Mouse (Mus musculus) left cerebral cortex, postnatal 10 days (tissue): Measurements from ENCODE around the gene Cabp5. TPM values are rescaled to one million over a fixed set of nuclear protein-coding genes. Genes with fewer than 3 reads are reported as not detected.
"Not testable (repeated sequence)": the region's sequence is repeated elsewhere in the genome, so short reads cannot be mapped to it uniquely, and the experiment has no call there.

ENCODE experiments used
- DNase-seq, 2 experiments: peaks; one replicate each; pipeline ENCODE4 v3.0.0; 2021 to 2022; ENCODE audit warnings: low spot score in 2 of 2, mixed read lengths in 1 of 2; ENCODE audit errors: extremely low spot score in 1 of 2
- intact Hi-C: fragments of 180-260 bp; cut with DNase I; formaldehyde crosslinking; loops from one replicate; pipeline ENCODE4 v1.15.1; 2025
- total RNA-seq, 2 experiments: library from RNA; stranded (reverse); gene quantifications; 2 replicates each; pipeline ENCODE4 v1.2.3; 2021

Gene Cabp5
- total RNA-seq: under 1 TPM; 0.56 to 0.59 TPM

GRCm38 (mm10) chr7:13397832-13398231 lies at the start of gene Cabp5:
TSS of gene Cabp5 (plus strand) at chr7:13398132.
- intact Hi-C loops: no loop called here

GRCm38 (mm10) chr7:13355943-13356342 lies 42.0 kb upstream of the Cabp5 start:
- DNase-seq: peak in 1 of 2 experiments; percentile 50
- intact Hi-C loops: no loop called here

More at GRCm38 (mm10) chr7:13397832-13398231, at the start of gene Cabp5:
- DNase-seq: no peak

DNA sequence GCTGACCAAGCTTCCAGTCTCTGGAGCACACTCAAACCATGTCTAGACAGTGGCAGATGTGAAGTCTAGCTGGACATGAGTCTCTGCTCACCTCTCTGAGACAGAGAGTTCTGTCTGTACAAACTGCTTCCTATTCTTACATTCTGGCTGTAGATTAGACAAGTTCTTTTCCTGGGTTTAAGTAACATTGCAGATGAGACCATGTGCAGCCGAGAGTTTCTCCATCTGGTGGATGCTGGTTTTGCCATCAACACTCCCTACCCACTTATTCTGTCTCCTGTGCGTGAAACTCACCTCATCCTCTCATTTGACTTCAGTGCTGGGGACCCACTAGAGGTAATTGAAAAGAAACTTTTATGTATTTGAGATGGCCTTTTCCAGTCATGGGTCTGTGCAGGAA lies 17.3 kb upstream of the Cabp5 start:
- intact Hi-C loops: no loop called here

GRCm38 (mm10) chr7:13450541-13450940 lies 52.6 kb downstream of the Cabp5 start, which contains the start of gene Bsph1:
TSS of gene Bsph1 (plus strand) at chr7:13450841.
- intact Hi-C loops, DNase-seq: not testable (repeated sequence)

More for the DNA sequence above, 17.3 kb upstream of the Cabp5 start:
- no peak for DNase-seq

Other genes with a start within 250 kb of the Cabp5 start
- gene Vmn1r88, start 238.6 kb upstream of the Cabp5 start, total RNA-seq: under 1 TPM; 0.17 to 0.20 TPM
- not detected for gene Vmn1r89, start 185.1 kb upstream of the Cabp5 start, total RNA-seq
- gene Lig1, start 120.8 kb upstream of the Cabp5 start, total RNA-seq: 10 to 100 TPM; 12.9 to 15.4 TPM
- 10 to 100 TPM; 12.4 to 13.0 TPM for gene Zswim9, start 119.4 kb upstream of the Cabp5 start, total RNA-seq
- gene Pla2g4c, start 73.5 kb upstream of the Cabp5 start, total RNA-seq: under 1 TPM; 0.26 to 0.34 TPM
- gene Bsph1, start 52.7 kb downstream of the Cabp5 start, total RNA-seq: not detected
- gene Bsph2, start 172.9 kb downstream of the Cabp5 start, total RNA-seq: not detected
- gene Sult2a5, start 225.8 kb downstream of the Cabp5 start, total RNA-seq: not detected